Comparison of ENCODE assay signal across 11 mouse cellular contexts in the genomic region with DNA sequence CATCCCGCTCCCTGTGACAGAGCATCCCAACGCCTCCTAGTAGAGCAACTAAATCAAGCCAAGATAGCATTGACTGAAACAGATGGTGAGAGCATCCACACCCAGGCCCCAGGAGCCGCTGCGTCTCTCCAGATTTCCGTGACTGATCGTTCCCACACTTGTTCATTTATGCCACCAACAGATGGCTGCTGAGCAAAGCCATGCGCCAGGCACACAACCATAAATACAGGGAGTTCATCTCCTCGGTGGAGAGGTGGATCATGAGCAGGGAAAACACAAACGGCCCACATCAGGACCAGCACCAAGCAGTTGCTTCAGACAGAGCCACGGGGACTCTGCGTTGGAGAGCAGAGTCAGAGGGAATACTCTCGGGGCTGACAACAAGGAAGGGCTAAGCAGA. TPM values are rescaled to one million over a fixed set of nuclear protein-coding genes. Genes with fewer than 3 reads are reported as not detected.
DNase-seq lines count a peak whose midpoint lies in the region; ATAC-seq and TF ChIP-seq lines count a peak whose summit lies in the region.
"Had no signal": no experiment of that assay in that cellular context is flagged by ENCODE, and none has a peak within 500 bp of the region (broad histone marks: within the 10 kb centered on the region; RNA-seq: fewer than 3 reads in every experiment).

No protein-coding gene starts in this region.

- H3K27ac ChIP-seq in neural tube, embryonic 13.5 days (replicated peaks): 0 out of 2 replicates have a peak overlapping the region, but pooled peaks have one; percentile 23
- peak overlapping the region; percentile 81 for H3K27ac ChIP-seq in left cerebral cortex, adult 2 months

- peaks cover 92% of the 10 kb centered on the region for H3K36me3 ChIP-seq in neural tube, embryonic 13.5 days

- no peak for DNase-seq in neural tube, embryonic 10.5 days (ENCODE audit: extremely low spot score, low spot score)
- peak; percentile 84 to 85 for DNase-seq in frontal cortex, adult 2 months (ENCODE audit: extremely low spot score in 1 of 2, low spot score in 1 of 2)
- DNase-seq in left cerebral cortex, adult 2 months (ENCODE audit: extremely low spot score in 1 of 2, low spot score in 2 of 2): peak; percentile 65 to 66
- no peak for DNase-seq in heart, postnatal 14 days
- DNase-seq in embryo, embryonic 10 days (ENCODE audit: low spot score): no peak
- no peak for DNase-seq in thymus, postnatal 0 days (ENCODE audit: low spot score)
- DNase-seq in gastrocnemius, postnatal 14 days: no peak

- H3K9ac ChIP-seq in neural tube, embryonic 13.5 days: no peak overlapping the region

- ATAC-seq in neural tube, embryonic 13.5 days (ENCODE audit: low read depth): peak; percentile 4; the same call in 1 of the 2 replicates

- WGBS in neural tube, embryonic 13.5 days: 84% methylated on average over 12 of the region's 12 CpGs

- H3K9me3 ChIP-seq in neural tube, embryonic 13.5 days: no peaks in the 10 kb centered on the region

- TF ChIP-seq CTCF in left cerebral cortex, adult 2 months (IDR thresholded peaks at IDR 0.05): no peak

- H3K4me2 ChIP-seq in neural tube, embryonic 13.5 days: no peak overlapping the region

- no peaks in the 10 kb centered on the region for H3K27me3 ChIP-seq in neural tube, embryonic 13.5 days

- intact Hi-C loops in left cerebral cortex, adult 2 months (cut with DNase I): loop anchor here (1.0 kb wide), 1 partner anchor 39 kb away; no protein-coding TSS in a partner anchor
- intact Hi-C loops in heart, postnatal 14 days (cut with DNase I): loop anchor here (5.0 kb wide), 1 partner anchor 89 kb away; no protein-coding TSS in a partner anchor
- intact Hi-C loops in gastrocnemius, postnatal 14 days (cut with DNase I; ENCODE audit: low total_unique reads): loop anchor here (2.0 to 5.0 kb wide), 2 partner anchors 109 to 207 kb away; no protein-coding TSS in a partner anchor

- H3K4me1 ChIP-seq in neural tube, embryonic 13.5 days (replicated peaks): peaks cover 5% of the 10 kb centered on the region

- H3K4me3 ChIP-seq in neural tube, embryonic 13.5 days: no peak overlapping the region
- H3K4me3 ChIP-seq in left cerebral cortex, adult 2 months: no peak overlapping the region

RNA-seq across cellular contexts. Expression of gene Cabin1, which starts 20.8 kb away (rescaled TPM):
- polyA plus RNA-seq in neural tube, embryonic 13.5 days (2015; fragmentation: Nextera tagmentation; extraction: Ambion mirVana): 31.7 and 31.9 TPM in 2 replicates
- 50.9 and 57.4 TPM in 2 replicates for polyA plus RNA-seq in frontal cortex, adult 2 months (2012; rRNA removed)
- 10 to 100 TPM; 78.0 to 79.3 TPM for total RNA-seq in left cerebral cortex, adult 2 months (2021)
- total RNA-seq in heart, postnatal 14 days (2021): 10 to 100 TPM; 23.0 to 24.8 TPM
- 21.3 and 26.1 TPM in 2 replicates for polyA plus RNA-seq in thymus, postnatal 0 days (2015; fragmentation: Nextera tagmentation; extraction: Ambion mirVana)
- 10 to 100 TPM in 1 of 2 experiments, 1 to 10 TPM in 1; 9.6 to 10.9 TPM for total RNA-seq in gastrocnemius, postnatal 14 days (2021)

RNA-seq across cellular contexts. Expression of gene Ddt, which starts 29.8 kb away (rescaled TPM):
- 101 and 105 TPM in 2 replicates for polyA plus RNA-seq in neural tube, embryonic 13.5 days (2015; fragmentation: Nextera tagmentation; extraction: Ambion mirVana)
- 69.6 and 80.8 TPM in 2 replicates for polyA plus RNA-seq in frontal cortex, adult 2 months (2012; rRNA removed)
- total RNA-seq in left cerebral cortex, adult 2 months (2021): 10 to 100 TPM; 43.3 to 49.3 TPM
- total RNA-seq in heart, postnatal 14 days (2021): 10 to 100 TPM; 44.8 to 61.1 TPM
- 131 and 132 TPM in 2 replicates for polyA plus RNA-seq in thymus, postnatal 0 days (2015; fragmentation: Nextera tagmentation; extraction: Ambion mirVana)
- 10 to 100 TPM; 36.8 to 39.9 TPM for total RNA-seq in gastrocnemius, postnatal 14 days (2021)

RNA-seq across cellular contexts. Expression of gene Gm20441, which starts 37.4 kb away (rescaled TPM):
- polyA plus RNA-seq in neural tube, embryonic 13.5 days (2015; fragmentation: Nextera tagmentation; extraction: Ambion mirVana): not detected in 2 replicates
- polyA plus RNA-seq in frontal cortex, adult 2 months (2012; rRNA removed): not detected in 2 replicates
- total RNA-seq in left cerebral cortex, adult 2 months (2021): not detected
- total RNA-seq in heart, postnatal 14 days (2021): not detected
- not detected in 2 replicates for polyA plus RNA-seq in thymus, postnatal 0 days (2015; fragmentation: Nextera tagmentation; extraction: Ambion mirVana)
- not detected for total RNA-seq in gastrocnemius, postnatal 14 days (2021)
- total RNA-seq: monocyte, adult 5-6 weeks had no signal
- polyA plus RNA-seq: heart, embryonic 14.5 days; thymus, adult 2 months had no signal

RNA-seq across cellular contexts. Expression of gene Gstt3, which starts 37.8 kb away (rescaled TPM):
- polyA plus RNA-seq in neural tube, embryonic 13.5 days (2015; fragmentation: Nextera tagmentation; extraction: Ambion mirVana): 0.96 and 1.3 TPM in 2 replicates
- polyA plus RNA-seq in frontal cortex, adult 2 months (2012; rRNA removed): 8.6 and 10.4 TPM in 2 replicates
- total RNA-seq in left cerebral cortex, adult 2 months (2021): 1 to 10 TPM; 1.7 to 2.8 TPM
- total RNA-seq in heart, postnatal 14 days (2021): 1 to 10 TPM; 1.8 to 4.3 TPM
- 9.9 and 10.1 TPM in 2 replicates for polyA plus RNA-seq in thymus, postnatal 0 days (2015; fragmentation: Nextera tagmentation; extraction: Ambion mirVana)
- total RNA-seq in gastrocnemius, postnatal 14 days (2021): 1 to 10 TPM; 5.3 to 7.5 TPM

RNA-seq across cellular contexts. Expression of gene Gstt1, which starts 55.0 kb away (rescaled TPM):
- polyA plus RNA-seq in neural tube, embryonic 13.5 days (2015; fragmentation: Nextera tagmentation; extraction: Ambion mirVana): 5.6 and 6.0 TPM in 2 replicates
- 29.8 and 39.9 TPM in 2 replicates for polyA plus RNA-seq in frontal cortex, adult 2 months (2012; rRNA removed)
- 10 to 100 TPM; 11.0 to 12.2 TPM for total RNA-seq in left cerebral cortex, adult 2 months (2021)
- 1 to 10 TPM; 7.0 to 9.1 TPM for total RNA-seq in heart, postnatal 14 days (2021)
- polyA plus RNA-seq in thymus, postnatal 0 days (2015; fragmentation: Nextera tagmentation; extraction: Ambion mirVana): 2.2 and 2.8 TPM in 2 replicates
- total RNA-seq in gastrocnemius, postnatal 14 days (2021): 1 to 10 TPM; 7.0 to 8.2 TPM
- total RNA-seq: monocyte, adult 5-6 weeks had no signal

Comparison
In these comparisons a context has a peak if more than half of its experiments do, and no peak if none do; other contexts are left out.
1. DNase-seq: peak in frontal cortex, adult 2 months (2 of 2) and left cerebral cortex, adult 2 months (2 of 2); none in neural tube, embryonic 10.5 days (single experiment), heart, postnatal 14 days (0 of 2), embryo, embryonic 10 days (single experiment), thymus, postnatal 0 days (single experiment) and gastrocnemius, postnatal 14 days (single experiment).